Mouse (Mus musculus) liver, adult 2 months (tissue): ENCODE measurements around the gene Men1. TPM values are rescaled to one million over a fixed set of nuclear protein-coding genes. Genes with fewer than 3 reads are reported as not detected.

Experiments
- DNase-seq: peaks from one replicate; pipeline ENCODE4 v3.0.0-alpha.2; 2011; ENCODE audit warnings: low read depth, low spot score; ENCODE audit errors: extremely low read depth
- H3K27ac ChIP-seq: fragments of 200-500 bp; replicated peaks from 2 replicates; pipeline ENCODE4 v1.5.1; 2012; ENCODE audit warnings: low read depth, mild to moderate bottlenecking, control low read depth, inconsistent platforms, low read length; ENCODE audit not compliant: insufficient read depth
- H3K27me3 ChIP-seq: fragments of 200-500 bp; 2 replicates; pipeline ENCODE4 v1.6.1; 2012; ENCODE audit warnings: mild to moderate bottlenecking, moderate library complexity, low read length, inconsistent platforms; ENCODE audit not compliant: control insufficient read depth, insufficient read depth
- H3K36me3 ChIP-seq: fragments of 200-500 bp; 2 replicates; pipeline ENCODE4 v1.6.1; 2012; ENCODE audit warnings: low read length, inconsistent platforms; ENCODE audit not compliant: control insufficient read depth, insufficient read depth
- H3K4me1 ChIP-seq: fragments of 200-500 bp; 2 replicates; pipeline ENCODE4 v1.6.1; 2011; ENCODE audit warnings: low read length; ENCODE audit not compliant: control insufficient read depth, insufficient read depth
- H3K4me3 ChIP-seq: fragments of 200-500 bp; 2 replicates; pipeline ENCODE4 v1.5.1; 2011; ENCODE audit warnings: low read depth, mild to moderate bottlenecking, control low read depth, low read length, moderate library complexity; ENCODE audit not compliant: insufficient read depth
- H3K79me2 ChIP-seq: fragments of 200-500 bp; 2 replicates; pipeline ENCODE4 v1.6.1; 2012; ENCODE audit warnings: inconsistent platforms, mild to moderate bottlenecking, low read length, moderate library complexity; ENCODE audit not compliant: control insufficient read depth, insufficient read depth
- H3K9ac ChIP-seq: fragments of 200-500 bp; 2 replicates; pipeline ENCODE4 v1.6.1; 2012; ENCODE audit warnings: low read depth, mild to moderate bottlenecking, control low read depth, inconsistent platforms, low read length
- CTCF ChIP-seq: fragments of 200-500 bp; IDR thresholded peaks from 2 replicates; pipeline ENCODE4 v1.5.1; 2011; ENCODE audit warnings: low read depth, low read length, control low read depth
- POLR2A ChIP-seq: fragments of 200-500 bp; IDR thresholded peaks from 2 replicates; pipeline ENCODE4 v1.6.1; 2011; ENCODE audit warnings: low read length, control low read depth; ENCODE audit not compliant: insufficient read depth; ENCODE audit errors: extremely low read depth
- WGBS: fragments of 180-500 bp; shearing (Covaris S2); methylation state at CpG from one replicate; pipeline ENCODE4 v1.1.7; 2018; 5-methylcytosine and 5-hydroxymethylcytosine counted together
- polyA plus RNA-seq: library from polyadenylated mRNA; depleted of rRNA; stranded (reverse); fragments of >200 nt; gene quantifications from 2 replicates; pipeline ENCODE4 v1.2.3, GENCODE M21; 2012; rRNA removed
- total RNA-seq: library from RNA; depleted of rRNA; stranded (reverse); fragments of >200 nt; gene quantifications from 2 replicates; pipeline ENCODE4 v1.2.3, GENCODE M21; 2014; rRNA removed

Men1 gene
- total and polyA plus RNA-seq, 2 experiments = 9.3 to 29.4 TPM

GRCm38 (mm10) chr19:6385821-6386220 lies 51.0 kb downstream of the Men1 start:
- H3K27me3 ChIP-seq = no peaks in the 10 kb centered on the region
- TF ChIP-seq CTCF (no peak), POLR2A (no peak)
- H3K9ac ChIP-seq = no peak overlapping the region
- no peak overlapping the region for H3K27ac ChIP-seq
- H3K4me1 ChIP-seq = no peaks in the 10 kb centered on the region
- no peaks in the 10 kb centered on the region for H3K36me3 ChIP-seq
- no peak overlapping the region for H3K4me3 ChIP-seq
- no peak for DNase-seq
- WGBS = 79% methylated on average over 7 of the region's 7 CpGs
- H3K79me2 ChIP-seq = no peaks in the 10 kb centered on the region

GRCm38 (mm10) chr19:6386234-6386633 lies 51.5 kb downstream of the Men1 start:
- Histone ChIP-seq H3K4me1 (no peaks in the 10 kb centered on the region), H3K27ac (no peak overlapping the region), H3K27me3 (no peaks in the 10 kb centered on the region), H3K4me3 (no peak overlapping the region), H3K79me2 (no peaks in the 10 kb centered on the region), H3K36me3 (no peaks in the 10 kb centered on the region), H3K9ac (no peak overlapping the region)
- no peak for TF ChIP-seq CTCF
- no peak for TF ChIP-seq POLR2A
- DNase-seq = no peak
- WGBS = 87% methylated on average over 9 of the region's 9 CpGs

GRCm38 (mm10) chr19:6388006-6388405 lies 53.2 kb downstream of the Men1 start:
- TF ChIP-seq CTCF (no peak), POLR2A (no peak)
- 85% methylated on average over 13 of the region's 13 CpGs for WGBS
- Histone ChIP-seq H3K4me1 (no peaks in the 10 kb centered on the region), H3K4me3 (no peak overlapping the region), H3K27me3 (no peaks in the 10 kb centered on the region), H3K27ac (no peak overlapping the region), H3K36me3 (no peaks in the 10 kb centered on the region), H3K9ac (no peak overlapping the region), H3K79me2 (no peaks in the 10 kb centered on the region)
- DNase-seq = no peak

- 16% methylated on average over 16 of the region's 16 CpGs for WGBS
- H3K9ac ChIP-seq = no peak overlapping the region
- no peaks in the 10 kb centered on the region for H3K4me1 ChIP-seq
- no peak overlapping the region for H3K4me3 ChIP-seq
- H3K27me3 ChIP-seq = no peaks in the 10 kb centered on the region
- H3K36me3 ChIP-seq = no peaks in the 10 kb centered on the region
- no peak for TF ChIP-seq CTCF
- TF ChIP-seq POLR2A = no peak
- H3K79me2 ChIP-seq = no peaks in the 10 kb centered on the region
- H3K27ac ChIP-seq = no peak overlapping the region
- no peak for DNase-seq
Observed at GRCm38 (mm10) chr19:6389803-6390202, 55.0 kb downstream of the Men1 start.

DNA sequence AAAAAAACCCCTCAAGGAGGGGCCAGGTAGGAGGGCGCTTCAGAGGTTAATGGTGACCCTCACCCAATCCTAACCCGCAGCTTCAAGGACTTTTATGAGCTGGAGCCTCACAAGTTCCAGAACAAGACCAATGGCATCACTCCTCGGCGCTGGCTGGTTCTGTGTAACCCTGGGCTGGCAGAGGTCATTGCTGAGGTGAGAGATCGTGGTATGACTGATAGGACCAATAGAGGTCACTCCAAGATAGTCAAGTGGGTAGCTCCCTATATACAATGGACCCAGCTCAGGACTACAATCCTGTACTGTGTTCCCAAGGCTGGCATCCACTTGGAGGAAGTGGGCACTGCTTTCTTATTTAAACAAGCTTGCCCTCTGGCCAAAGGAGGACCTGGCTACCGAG lies 55.5 kb downstream of the Men1 start:
- H3K9ac ChIP-seq = no peak overlapping the region
- no peak for DNase-seq
- WGBS = 39% methylated on average over 6 of the region's 6 CpGs
- no peaks in the 10 kb centered on the region for H3K27me3 ChIP-seq
- no peaks in the 10 kb centered on the region for H3K4me1 ChIP-seq
- no peak overlapping the region for H3K4me3 ChIP-seq
- no peaks in the 10 kb centered on the region for H3K36me3 ChIP-seq
- TF ChIP-seq POLR2A = no peak
- no peak for TF ChIP-seq CTCF
- no peaks in the 10 kb centered on the region for H3K79me2 ChIP-seq
- no peak overlapping the region for H3K27ac ChIP-seq

Other genes with a start within 250 kb of the Men1 start
- gene Cdca5, start 250.0 kb upstream of the Men1 start, total RNA-seq = 0.28 and 0.47 TPM in 2 replicates
- gene Cdca5, start 250.0 kb upstream of the Men1 start, polyA plus RNA-seq = 0.18 and 0.20 TPM in 2 replicates
- not detected in 2 replicates for gene AC131692.1, start 240.6 kb upstream of the Men1 start, total RNA-seq
- gene AC131692.1, start 240.6 kb upstream of the Men1 start, polyA plus RNA-seq = not detected in 2 replicates
- gene Naaladl1, start 229.2 kb upstream of the Men1 start, total RNA-seq = not detected in 2 replicates
- gene Naaladl1, start 229.2 kb upstream of the Men1 start, polyA plus RNA-seq = not detected in 2 replicates
- 4.0 and 4.9 TPM in 2 replicates for gene Sac3d1, start 216.3 kb upstream of the Men1 start, total RNA-seq
- gene Sac3d1, start 216.3 kb upstream of the Men1 start, polyA plus RNA-seq = 19.4 and 22.0 TPM in 2 replicates
- 7.2 and 10.5 TPM in 2 replicates for gene Snx15, start 206.7 kb upstream of the Men1 start, total RNA-seq
- 19.1 and 20.5 TPM in 2 replicates for gene Snx15, start 206.7 kb upstream of the Men1 start, polyA plus RNA-seq
- gene Batf2, start 194.0 kb upstream of the Men1 start, total RNA-seq = 0.74 and 1.6 TPM in 2 replicates
- 1.1 and 2.4 TPM in 2 replicates for gene Batf2, start 194.0 kb upstream of the Men1 start, polyA plus RNA-seq
- gene Arl2, start 193.4 kb upstream of the Men1 start, total RNA-seq = 2.5 and 3.0 TPM in 2 replicates
- 13.9 and 16.3 TPM in 2 replicates for gene Arl2, start 193.4 kb upstream of the Men1 start, polyA plus RNA-seq
- not detected in 2 replicates for gene Majin, start 150.6 kb upstream of the Men1 start, total RNA-seq
- gene Majin, start 150.6 kb upstream of the Men1 start, polyA plus RNA-seq = 0.14 TPM in 1 of 2 replicates, not detected in the other
- 0.27 and 0.28 TPM in 2 replicates for gene Gpha2, start 108.6 kb upstream of the Men1 start, total RNA-seq
- not detected in 2 replicates for gene Gpha2, start 108.6 kb upstream of the Men1 start, polyA plus RNA-seq
- gene Ppp2r5b, start 99.1 kb upstream of the Men1 start, total RNA-seq = 3.2 and 3.3 TPM in 2 replicates
- 12.5 and 14.5 TPM in 2 replicates for gene Ppp2r5b, start 99.1 kb upstream of the Men1 start, polyA plus RNA-seq
- gene Atg2a, start 93.3 kb upstream of the Men1 start, total RNA-seq = 9.1 and 16.0 TPM in 2 replicates
- 26.8 and 32.3 TPM in 2 replicates for gene Atg2a, start 93.3 kb upstream of the Men1 start, polyA plus RNA-seq
- gene Ehd1, start 58.3 kb upstream of the Men1 start, total RNA-seq = 25.3 and 29.7 TPM in 2 replicates
- gene Ehd1, start 58.3 kb upstream of the Men1 start, polyA plus RNA-seq = 140 and 154 TPM in 2 replicates
- gene Cdc42bpg, start 28.5 kb upstream of the Men1 start, total RNA-seq = 3.1 and 4.6 TPM in 2 replicates
- 6.7 and 7.3 TPM in 2 replicates for gene Cdc42bpg, start 28.5 kb upstream of the Men1 start, polyA plus RNA-seq
- 12.8 and 17.1 TPM in 2 replicates for gene Map4k2, start 6.2 kb downstream of the Men1 start, total RNA-seq
- gene Map4k2, start 6.2 kb downstream of the Men1 start, polyA plus RNA-seq = 33.0 and 39.1 TPM in 2 replicates
- 28.5 and 34.8 TPM in 2 replicates for gene Sf1, start 28.7 kb downstream of the Men1 start, total RNA-seq
- 45.7 and 62.8 TPM in 2 replicates for gene Sf1, start 28.7 kb downstream of the Men1 start, polyA plus RNA-seq
- gene Pygm, start 49.4 kb downstream of the Men1 start, total RNA-seq = 0.94 and 1.6 TPM in 2 replicates
- gene Pygm, start 49.4 kb downstream of the Men1 start, polyA plus RNA-seq = 1.1 and 2.3 TPM in 2 replicates
- gene Rasgrp2, start 64.4 kb downstream of the Men1 start, total RNA-seq = 19.9 and 23.4 TPM in 2 replicates
- gene Rasgrp2, start 64.4 kb downstream of the Men1 start, polyA plus RNA-seq = 36.5 and 39.5 TPM in 2 replicates
- gene Nrxn2, start 83.8 kb downstream of the Men1 start, total RNA-seq = 0.28 and 1.1 TPM in 2 replicates
- 1.2 and 2.4 TPM in 2 replicates for gene Nrxn2, start 83.8 kb downstream of the Men1 start, polyA plus RNA-seq
- 0.34 TPM in 1 of 2 replicates, not detected in the other for gene Slc22a12, start 208.1 kb downstream of the Men1 start, total RNA-seq
- not detected in 2 replicates for gene Slc22a12, start 208.1 kb downstream of the Men1 start, polyA plus RNA-seq